Mouse (Mus musculus) lung, embryonic 14.5 days (tissue): ENCODE data around the gene Gpr183. TPM values are rescaled to one million over a fixed set of nuclear protein-coding genes. Genes with fewer than 3 reads are reported as not detected.

Experiments used
- ATAC-seq: fragments of 200-750 bp; cut with Nextera tagmentation; 2 replicates; pipeline ENCODE4 v1.8.0; 2017; ENCODE audit warnings: mild to moderate bottlenecking, moderate TSS enrichment, moderate library complexity; ENCODE audit not compliant: insufficient read depth
- DNase-seq: peaks from one replicate; pipeline ENCODE4 v3.0.0-alpha.2; 2015
- H3K27ac ChIP-seq: fragments of 300-500 bp; sonication (generic); 2 replicates; pipeline ENCODE4 v1.5.1; 2014; ENCODE audit warnings: low read depth, mild to moderate bottlenecking, moderate library complexity
- H3K27me3 ChIP-seq: fragments of 300-500 bp; sonication (generic); 2 replicates; pipeline ENCODE4 v1.6.1; 2014; ENCODE audit warnings: low read length, control low read depth; ENCODE audit not compliant: insufficient read depth
- H3K36me3 ChIP-seq: fragments of 300-500 bp; sonication (generic); 2 replicates; pipeline ENCODE4 v1.6.1; 2014; ENCODE audit warnings: control low read depth; ENCODE audit not compliant: insufficient read depth
- H3K4me1 ChIP-seq: fragments of 300-500 bp; sonication (generic); 2 replicates; pipeline ENCODE4 v1.6.1; 2014; ENCODE audit warnings: antibody characterized with exemption, control low read depth; ENCODE audit not compliant: insufficient read depth
- H3K4me2 ChIP-seq: fragments of 300-500 bp; sonication (generic); 2 replicates; pipeline ENCODE4 v1.6.1; 2014; ENCODE audit warnings: mild to moderate bottlenecking
- H3K4me3 ChIP-seq: fragments of 300-500 bp; sonication (generic); 2 replicates; pipeline ENCODE4 v1.5.1; 2014; ENCODE audit warnings: low read depth, low read length
- H3K9ac ChIP-seq: fragments of 300-500 bp; sonication (generic); 2 replicates; pipeline ENCODE4 v1.6.1; 2014
- H3K9me3 ChIP-seq: fragments of 300-500 bp; sonication (generic); 2 replicates; pipeline ENCODE4 v1.6.1; 2016; ENCODE audit warnings: low read depth, low read length, control low read depth
- CTCF ChIP-seq: IDR thresholded peaks from 2 replicates; pipeline ENCODE4 v1.5.1; 2016; ENCODE audit warnings: antibody characterized with exemption, low read depth
- WGBS: fragments of 180-500 bp; shearing (Covaris S2); extraction: QIAGEN DNeasy Blood & Tissue Kit; methylation state at CpG from one replicate; pipeline ENCODE4 v1.1.7; 2014; 5-methylcytosine and 5-hydroxymethylcytosine counted together
- polyA plus RNA-seq: library from polyadenylated mRNA; unstranded; fragments of >200 nt; fragmentation: Nextera tagmentation; extraction: Ambion mirVana; gene quantifications from 2 replicates; pipeline ENCODE4 v1.2.1, GENCODE M21; 2014

Gene Gpr183
- polyA plus RNA-seq, 1 experiment from 2014 or later = 3.6 TPM

DNA sequence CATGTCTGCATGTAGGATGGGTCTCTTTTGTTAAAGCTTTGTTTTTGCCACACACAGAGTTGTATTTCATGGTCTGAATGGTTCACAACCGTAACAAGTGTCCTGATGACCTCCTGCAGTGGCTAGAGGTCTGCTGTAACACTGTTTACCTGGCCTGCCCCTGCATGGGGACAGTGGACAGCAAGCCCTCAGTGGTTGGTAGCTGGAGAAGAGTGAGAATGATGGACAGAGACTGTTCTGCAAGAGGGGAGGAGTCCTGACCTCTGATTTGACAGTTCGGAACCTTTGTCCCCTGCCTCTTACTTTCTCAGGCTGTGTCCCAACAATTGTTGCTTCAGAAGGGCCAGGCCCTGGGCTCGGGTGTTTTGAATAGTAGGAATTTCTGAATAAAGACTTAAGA lies 46.7 kb downstream of the Gpr183 start:
- TF ChIP-seq CTCF = no peak
- Histone ChIP-seq H3K4me3 (no peak overlapping the region), H3K4me2 (no peak overlapping the region), H3K4me1 (peaks cover 6% of the 10 kb centered on the region; the same call in 1 of the 2 replicates), H3K27ac (no peak overlapping the region), H3K9me3 (no peaks in the 10 kb centered on the region), H3K9ac (no peak overlapping the region), H3K36me3 (peaks cover 20% of the 10 kb centered on the region; the same call in 1 of the 2 replicates), H3K27me3 (no peaks in the 10 kb centered on the region)
- DNase-seq = no peak
- WGBS = 76% methylated on average over 3 of the region's 3 CpGs
- no peak for ATAC-seq

DNA sequence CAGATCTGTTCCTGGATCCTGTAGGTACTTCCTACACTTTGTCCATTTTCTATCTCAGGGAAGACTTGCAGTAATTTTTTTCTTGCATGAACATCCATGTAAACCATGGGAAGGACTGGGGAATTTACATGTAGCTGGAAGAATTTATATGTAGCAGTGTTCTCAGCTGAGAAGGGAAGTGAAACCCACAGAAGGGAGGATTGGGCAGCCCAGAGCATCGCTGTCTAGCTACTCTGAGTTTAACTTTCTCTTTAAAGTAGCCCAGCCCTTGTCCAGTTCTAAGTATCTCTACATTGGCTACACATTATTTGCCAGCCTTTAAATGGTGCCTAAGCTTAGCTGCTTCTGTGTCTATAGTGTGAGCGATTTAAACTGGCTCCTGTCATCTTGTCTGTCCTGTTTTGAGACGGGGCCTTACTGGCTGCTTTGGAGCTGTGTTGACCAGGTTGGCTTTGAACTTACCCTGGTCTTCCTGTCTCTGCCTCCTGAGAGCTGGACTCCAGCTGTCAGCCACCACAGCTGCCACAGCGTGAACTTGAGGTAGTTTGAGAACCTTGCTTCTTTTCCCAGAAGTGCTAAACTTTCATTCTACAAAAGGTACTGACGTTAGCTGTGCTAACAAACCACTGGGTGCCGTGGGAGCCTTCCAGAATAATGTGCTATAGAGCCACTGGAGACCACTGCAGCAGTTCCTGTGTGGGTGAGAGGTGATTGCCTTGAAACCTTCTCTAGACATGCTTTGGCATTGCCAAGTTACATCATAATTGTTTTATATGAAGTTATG lies 48.5 kb downstream of the Gpr183 start:
- Histone ChIP-seq H3K27ac (no peak overlapping the region), H3K27me3 (no peaks in the 10 kb centered on the region), H3K9ac (no peak overlapping the region), H3K4me2 (no peak overlapping the region), H3K4me3 (no peak overlapping the region), H3K9me3 (no peaks in the 10 kb centered on the region), H3K36me3 (peaks cover 32% of the 10 kb centered on the region), H3K4me1 (peaks cover 6% of the 10 kb centered on the region; the same call in 1 of the 2 replicates)
- WGBS = 80% methylated on average over 6 of the region's 6 CpGs
- TF ChIP-seq CTCF = no peak
- ATAC-seq (no peak), DNase-seq (no peak)

DNA sequence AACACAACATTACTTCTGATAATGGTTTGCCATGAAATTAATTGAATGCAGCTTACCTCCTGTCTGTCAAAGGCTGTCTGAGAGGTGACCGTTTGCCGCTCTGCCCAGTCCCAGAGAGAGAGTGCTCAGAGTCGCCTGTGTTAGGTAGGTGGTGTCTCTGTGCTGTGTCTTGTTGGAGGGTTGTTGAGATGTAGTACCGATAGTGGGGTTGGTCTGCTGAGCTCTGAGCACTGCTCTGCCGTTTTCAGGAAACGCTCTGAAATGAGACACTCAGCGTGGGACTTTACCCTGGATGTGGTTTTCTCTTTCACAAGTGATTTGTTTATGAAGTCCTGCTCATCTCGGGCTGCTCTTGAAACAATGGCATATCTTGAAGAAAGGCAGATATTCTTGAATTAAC lies 49.4 kb downstream of the Gpr183 start, which contains the start of gene Gpr18:
Gene Gpr18 (minus strand): TSS at position 161 of the 400 bp plus-strand sequence.
- Histone ChIP-seq H3K27me3 (no peaks in the 10 kb centered on the region), H3K4me1 (peaks cover under 1% of the 10 kb centered on the region; the same call in 1 of the 2 replicates), H3K36me3 (peaks cover 39% of the 10 kb centered on the region), H3K4me3 (no peak within 1 kb of the TSS), H3K4me2 (no peak within 1 kb of the TSS), H3K9me3 (no peaks in the 10 kb centered on the region), H3K9ac (no peak within 1 kb of the TSS), H3K27ac (no peak within 1 kb of the TSS)
- no peak for ATAC-seq
- DNase-seq = no peak
- WGBS = 61% methylated on average over 8 of the region's 8 CpGs
- TF ChIP-seq CTCF = no peak

DNA sequence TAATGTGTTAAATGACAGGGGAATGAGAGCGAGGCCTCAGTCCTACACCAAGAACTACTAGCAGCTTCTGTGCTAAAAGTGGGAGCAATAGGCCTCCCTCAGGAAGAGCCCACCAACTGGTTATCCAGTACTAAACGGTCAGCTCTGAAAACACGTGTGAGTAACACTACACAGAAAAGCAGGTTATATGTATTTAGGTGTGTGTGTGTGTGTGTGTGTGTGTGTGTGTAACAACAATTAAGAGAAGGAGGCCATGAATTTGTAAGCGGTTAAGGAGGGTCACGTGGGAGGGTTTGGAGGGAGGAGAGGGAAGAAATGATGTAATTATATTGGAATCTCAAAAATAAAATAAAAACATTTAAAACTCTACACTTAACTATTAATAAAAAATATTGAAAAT lies 49.9 kb downstream of the Gpr183 start:
- Histone ChIP-seq H3K36me3 (peaks cover 42% of the 10 kb centered on the region), H3K9me3 (no peaks in the 10 kb centered on the region), H3K4me3 (no peak overlapping the region), H3K27me3 (no peaks in the 10 kb centered on the region), H3K4me2 (no peak overlapping the region), H3K9ac (no peak overlapping the region), H3K4me1 (no peaks in the 10 kb centered on the region), H3K27ac (no peak overlapping the region)
- no peak for ATAC-seq
- no peak for DNase-seq
- no peak for TF ChIP-seq CTCF
- 84% methylated on average over 5 of the region's 5 CpGs for WGBS

DNA sequence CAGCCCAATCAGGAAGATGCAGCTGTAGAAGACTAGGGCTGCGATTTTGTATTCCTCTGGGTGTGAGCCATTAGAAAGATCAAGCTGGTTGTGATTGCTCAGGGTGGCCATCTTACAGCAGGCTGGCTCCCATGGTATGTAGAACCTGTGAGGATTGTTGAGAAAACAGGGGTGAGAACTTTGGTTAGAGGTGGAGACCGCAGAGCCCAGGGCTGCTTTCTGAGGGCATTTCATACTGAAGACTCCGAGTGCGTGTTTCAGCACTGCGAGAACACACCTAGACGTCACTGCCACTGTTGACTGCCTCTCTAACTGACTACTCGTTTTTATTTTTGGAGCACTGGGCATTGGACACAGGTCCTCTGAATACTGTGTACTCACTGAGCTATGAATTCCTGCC lies 52.5 kb downstream of the Gpr183 start:
- H3K36me3 ChIP-seq = peaks cover 56% of the 10 kb centered on the region

DNA sequence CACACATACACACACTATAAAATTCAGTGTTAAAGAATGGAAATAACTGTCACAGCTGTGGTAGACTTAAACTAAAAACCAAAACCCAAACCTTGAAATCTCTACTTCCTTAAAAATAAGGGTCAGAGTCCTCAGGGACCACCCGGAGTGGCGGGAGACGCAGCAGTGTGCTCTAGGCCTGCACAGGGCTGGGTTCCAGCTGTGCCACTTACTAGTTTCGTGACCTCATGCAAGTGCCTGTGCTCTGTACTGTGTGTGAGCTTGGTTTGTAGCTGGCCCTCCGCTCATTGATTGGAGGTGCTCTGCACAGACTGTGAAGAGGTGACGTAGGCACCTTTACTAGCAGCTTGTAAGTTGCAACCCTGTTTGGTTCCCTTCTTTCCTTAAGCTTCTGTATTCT lies 55.1 kb downstream of the Gpr183 start:
- no peaks in the 10 kb centered on the region for H3K9me3 ChIP-seq
- H3K27me3 ChIP-seq = no peaks in the 10 kb centered on the region
- DNase-seq (no peak), ATAC-seq (no peak)
- WGBS = 91% methylated on average over 6 of the region's 6 CpGs
- H3K27ac ChIP-seq = no peak overlapping the region
- no peak overlapping the region for H3K4me2 ChIP-seq
- H3K36me3 ChIP-seq = peaks cover 59% of the 10 kb centered on the region; the same call in 1 of the 2 replicates
- no peak overlapping the region for H3K4me3 ChIP-seq
- TF ChIP-seq CTCF = no peak
- no peaks in the 10 kb centered on the region for H3K4me1 ChIP-seq
- no peak overlapping the region for H3K9ac ChIP-seq

More for the DNA sequence above, 52.5 kb downstream of the Gpr183 start:
- no peaks in the 10 kb centered on the region for H3K27me3 ChIP-seq
- WGBS = 88% methylated on average over 7 of the region's 7 CpGs
- H3K9ac ChIP-seq = no peak overlapping the region
- H3K4me3 ChIP-seq = no peak overlapping the region
- ATAC-seq (no peak), DNase-seq (no peak)
- H3K27ac ChIP-seq = no peak overlapping the region
- H3K4me1 ChIP-seq = no peaks in the 10 kb centered on the region
- TF ChIP-seq CTCF = no peak
- no peak overlapping the region for H3K4me2 ChIP-seq
- no peaks in the 10 kb centered on the region for H3K9me3 ChIP-seq

DNA sequence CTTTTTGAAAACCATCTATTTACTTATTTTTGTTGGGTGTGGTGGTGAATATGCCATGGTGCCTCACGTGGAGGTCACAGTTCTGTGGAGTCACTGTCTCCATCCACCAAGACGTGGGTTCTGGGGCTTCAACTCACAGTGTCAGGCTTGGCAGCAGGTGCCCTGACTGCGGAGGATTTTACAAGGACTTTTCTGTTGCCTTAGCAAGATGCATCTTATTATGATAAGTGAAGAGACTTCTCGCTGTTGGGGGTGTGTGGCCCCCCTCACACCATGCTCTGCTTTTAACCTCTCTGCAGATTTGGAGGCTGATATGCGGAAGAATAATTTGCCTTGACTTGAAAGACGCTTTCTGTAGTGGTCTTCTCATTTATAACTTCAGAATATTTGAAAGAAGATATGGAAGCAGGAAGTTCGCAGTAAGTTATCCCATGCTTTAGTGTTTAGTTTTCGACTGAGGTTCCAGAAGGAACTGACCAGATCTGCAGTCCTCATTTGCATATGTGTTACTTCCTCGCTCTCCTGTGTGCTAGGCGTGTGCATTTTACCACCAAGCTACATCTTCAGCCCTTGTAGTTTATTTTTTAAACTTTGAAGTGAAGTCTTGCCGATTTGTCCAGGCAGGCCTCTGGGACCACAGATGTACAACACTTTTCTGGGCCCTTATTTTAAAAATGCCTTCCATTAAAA lies 57.9 kb downstream of the Gpr183 start:
- TF ChIP-seq CTCF = no peak
- 80% methylated on average over 11 of the region's 11 CpGs for WGBS
- DNase-seq (no peak), ATAC-seq (no peak)
- Histone ChIP-seq H3K4me2 (no peak overlapping the region), H3K4me1 (no peaks in the 10 kb centered on the region), H3K27ac (no peak overlapping the region), H3K9me3 (no peaks in the 10 kb centered on the region), H3K36me3 (peaks cover 53% of the 10 kb centered on the region; the same call in 1 of the 2 replicates), H3K4me3 (no peak overlapping the region), H3K9ac (no peak overlapping the region), H3K27me3 (no peaks in the 10 kb centered on the region)
